Comparison of ENCODE assay signal across 9 mouse cellular contexts in the genomic region with DNA sequence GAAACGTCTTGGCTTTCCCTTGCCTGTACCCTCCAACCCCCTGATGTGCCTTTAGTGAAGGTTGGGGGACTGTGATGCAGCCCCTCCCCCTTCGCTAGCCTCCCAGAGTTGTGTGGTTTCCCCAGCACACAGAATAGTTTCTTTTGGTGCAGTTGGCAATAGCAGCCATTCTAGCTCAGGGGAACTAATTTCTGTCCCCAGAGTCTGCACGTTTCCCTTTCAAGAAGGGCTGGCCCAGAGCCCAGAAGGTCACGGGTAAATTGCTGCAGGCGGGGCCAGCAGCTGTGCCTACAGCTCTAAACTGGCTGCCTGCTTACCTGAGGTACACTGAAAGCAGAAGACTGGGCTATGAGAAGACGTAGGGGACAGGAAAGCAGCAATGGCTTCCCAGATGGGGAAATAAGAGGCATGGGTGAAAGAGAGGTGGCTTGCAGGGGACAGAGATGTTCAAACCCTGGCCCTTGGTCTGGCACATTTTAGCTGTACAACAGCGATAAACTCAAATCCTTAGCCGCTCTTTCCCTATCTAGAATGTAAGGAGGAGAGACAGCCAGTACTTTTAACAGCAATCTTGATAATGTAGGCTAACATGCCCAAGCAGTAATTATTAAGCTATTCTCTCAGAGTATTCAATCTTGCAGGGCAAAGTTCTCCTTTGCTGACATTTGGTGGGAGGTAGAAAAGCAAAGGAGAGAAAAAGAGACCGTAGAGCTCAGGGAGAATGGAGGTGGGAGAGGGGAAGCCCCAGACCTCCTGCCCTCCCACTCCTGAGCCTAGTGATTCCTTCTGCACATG. TPM values are rescaled to one million over a fixed set of nuclear protein-coding genes. Genes with fewer than 3 reads are reported as not detected.
DNase-seq lines count a peak whose midpoint lies in the region; ATAC-seq and TF ChIP-seq lines count a peak whose summit lies in the region.
"Had no signal": no experiment of that assay in that cellular context is flagged by ENCODE, and none has a peak within 500 bp of the region (broad histone marks: within the 10 kb centered on the region; RNA-seq: fewer than 3 reads in every experiment).

No protein-coding gene starts in this region.

- peak; percentile 61 for ATAC-seq in embryonic facial prominence, embryonic 12.5 days (ENCODE audit: insufficient number of reproducible peaks, insufficient read depth, low FRiP score, low TSS enrichment)
- ATAC-seq in intestine, embryonic 16.5 days, result peak; percentile 85
- peak; percentile 64 for ATAC-seq in limb, embryonic 12.5 days (ENCODE audit: insufficient number of reproducible peaks, insufficient read depth, low FRiP score, low TSS enrichment, low read depth)
- peak; percentile 62 for ATAC-seq in midbrain, postnatal 0 days (ENCODE audit: low FRiP score)
- ATAC-seq in stomach, embryonic 15.5 days (ENCODE audit: insufficient read depth, low FRiP score, low read depth), result peak; percentile 63

- peaks cover 16% of the 10 kb centered on the region for H3K4me1 ChIP-seq in embryonic facial prominence, embryonic 12.5 days
- peaks cover 16% of the 10 kb centered on the region for H3K4me1 ChIP-seq in intestine, embryonic 16.5 days (ENCODE audit: control insufficient read depth, insufficient read depth, low read length)
- peaks cover 24% of the 10 kb centered on the region for H3K4me1 ChIP-seq in limb, embryonic 12.5 days (replicated peaks)
- H3K4me1 ChIP-seq in midbrain, postnatal 0 days (ENCODE audit: insufficient read depth, low read length), result no peaks in the 10 kb centered on the region
- peaks cover 16% of the 10 kb centered on the region for H3K4me1 ChIP-seq in stomach, embryonic 15.5 days

- peak overlapping the region; percentile 35 for H3K4me3 ChIP-seq in embryonic facial prominence, embryonic 12.5 days
- peak overlapping the region; percentile 41 for H3K4me3 ChIP-seq in intestine, embryonic 16.5 days (ENCODE audit: low read length)
- H3K4me3 ChIP-seq in limb, embryonic 12.5 days (replicated peaks), result peak overlapping the region; percentile 32
- H3K4me3 ChIP-seq in midbrain, postnatal 0 days (ENCODE audit: low read depth, low read length), result no peak overlapping the region; the same call in 1 of the 2 replicates
- H3K4me3 ChIP-seq in stomach, embryonic 15.5 days (replicated peaks), result peak overlapping the region; percentile 32

- peak overlapping the region; percentile 78 for H3K27ac ChIP-seq in embryonic facial prominence, embryonic 12.5 days
- peak overlapping the region; percentile 57 for H3K27ac ChIP-seq in intestine, embryonic 16.5 days (ENCODE audit: low read length)
- H3K27ac ChIP-seq in limb, embryonic 12.5 days, result peak overlapping the region; percentile 83
- H3K27ac ChIP-seq in midbrain, postnatal 0 days (ENCODE audit: low read depth, low read length), result no peak overlapping the region
- peak overlapping the region; percentile 62 for H3K27ac ChIP-seq in stomach, embryonic 15.5 days
- H3K27ac ChIP-seq: liver, embryonic 14.5 days had no signal

- peak overlapping the region; percentile 59 for H3K4me2 ChIP-seq in embryonic facial prominence, embryonic 12.5 days (replicated peaks)
- peak overlapping the region; percentile 63 for H3K4me2 ChIP-seq in intestine, embryonic 16.5 days (ENCODE audit: low read depth, low read length)
- H3K4me2 ChIP-seq in limb, embryonic 12.5 days, result peak overlapping the region; percentile 57
- peak overlapping the region; percentile 58 for H3K4me2 ChIP-seq in midbrain, postnatal 0 days (ENCODE audit: low read depth, low read length, poor library complexity, severe bottlenecking)
- H3K4me2 ChIP-seq in stomach, embryonic 15.5 days, result peak overlapping the region; percentile 70

- WGBS in embryonic facial prominence, embryonic 12.5 days, result 30% methylated on average over 9 of the region's 9 CpGs
- WGBS in intestine, embryonic 16.5 days, result 21% methylated on average over 9 of the region's 9 CpGs
- 37% methylated on average over 9 of the region's 9 CpGs for WGBS in limb, embryonic 12.5 days
- 23% methylated on average over 9 of the region's 9 CpGs for whole genome bisulfite sequencing in midbrain, postnatal 0 days
- 25% methylated on average over 9 of the region's 9 CpGs for WGBS in stomach, embryonic 15.5 days

- no peaks in the 10 kb centered on the region for H3K27me3 ChIP-seq in embryonic facial prominence, embryonic 12.5 days
- 0 out of 2 replicates have a peak, but pooled peaks cover 2% of the 10 kb centered on the region for H3K27me3 ChIP-seq in intestine, embryonic 16.5 days (replicated peaks; ENCODE audit: control insufficient read depth, insufficient read depth, low read length)
- 0 out of 2 replicates have a peak, but pooled peaks cover 5% of the 10 kb centered on the region for H3K27me3 ChIP-seq in limb, embryonic 12.5 days
- no peaks in the 10 kb centered on the region for H3K27me3 ChIP-seq in midbrain, postnatal 0 days (ENCODE audit: insufficient read depth, low read length)
- H3K27me3 ChIP-seq in stomach, embryonic 15.5 days (replicated peaks), result no peaks in the 10 kb centered on the region

- peak; percentile 13 for DNase-seq in thymus, postnatal 4 days
- no peak for DNase-seq in thymus, postnatal 0 days (ENCODE audit: low spot score)
- peak; percentile 99 for DNase-seq in heart, adult 11 months
- DNase-seq in midbrain, postnatal 0 days (ENCODE audit: low spot score), result peak; percentile 89

- no peak for TF ChIP-seq CTCF in midbrain, postnatal 0 days (IDR thresholded peaks at IDR 0.05)

- no peaks in the 10 kb centered on the region for H3K36me3 ChIP-seq in embryonic facial prominence, embryonic 12.5 days
- H3K36me3 ChIP-seq in intestine, embryonic 16.5 days (ENCODE audit: control insufficient read depth, insufficient read depth, low read length), result no peaks in the 10 kb centered on the region
- H3K36me3 ChIP-seq in limb, embryonic 12.5 days, result no peaks in the 10 kb centered on the region
- H3K36me3 ChIP-seq in midbrain, postnatal 0 days (ENCODE audit: insufficient read depth, low read length), result no peaks in the 10 kb centered on the region
- H3K36me3 ChIP-seq in stomach, embryonic 15.5 days, result no peaks in the 10 kb centered on the region

- H3K9me3 ChIP-seq in embryonic facial prominence, embryonic 12.5 days, result no peaks in the 10 kb centered on the region
- H3K9me3 ChIP-seq in intestine, embryonic 16.5 days (ENCODE audit: control insufficient read depth, low read length), result no peaks in the 10 kb centered on the region
- H3K9me3 ChIP-seq in limb, embryonic 12.5 days, result no peaks in the 10 kb centered on the region
- no peaks in the 10 kb centered on the region for H3K9me3 ChIP-seq in midbrain, postnatal 0 days (ENCODE audit: low read length)
- no peaks in the 10 kb centered on the region for H3K9me3 ChIP-seq in stomach, embryonic 15.5 days

- no peak overlapping the region for H3K9ac ChIP-seq in embryonic facial prominence, embryonic 12.5 days
- H3K9ac ChIP-seq in intestine, embryonic 16.5 days (ENCODE audit: low read depth, low read length), result 0 out of 2 replicates have a peak overlapping the region, but pooled peaks have one; percentile 15
- no peak overlapping the region; the same call in 1 of the 2 replicates for H3K9ac ChIP-seq in limb, embryonic 12.5 days (replicated peaks)
- no peak overlapping the region for H3K9ac ChIP-seq in midbrain, postnatal 0 days (replicated peaks; ENCODE audit: low read length, poor library complexity, severe bottlenecking)
- no peak overlapping the region for H3K9ac ChIP-seq in stomach, embryonic 15.5 days
- H3K9ac ChIP-seq: liver, embryonic 14.5 days had no signal

RNA-seq across cellular contexts. Expression of a gene that starts 0.9 kb away (rescaled TPM):
- 3.3 and 3.6 TPM in 2 replicates for polyA plus RNA-seq in thymus, postnatal 0 days (2015; fragmentation: Nextera tagmentation; extraction: Ambion mirVana)
- 20.4 and 21.6 TPM in 2 replicates for polyA plus RNA-seq in embryonic facial prominence, embryonic 12.5 days (2016; fragmentation: Nextera tagmentation; extraction: Ambion mirVana)
- 12.4 and 14.1 TPM in 2 replicates for polyA plus RNA-seq in intestine, embryonic 16.5 days (2015; fragmentation: Nextera tagmentation; extraction: Ambion mirVana)
- polyA plus RNA-seq in limb, embryonic 12.5 days (2016; fragmentation: Nextera tagmentation; extraction: Ambion mirVana), result 10.0 and 11.9 TPM in 2 replicates
- total RNA-seq in midbrain, postnatal 0 days (2014; rRNA removed), result 9.5 and 10.1 TPM in 2 replicates
- polyA plus RNA-seq in midbrain, postnatal 0 days (2015; fragmentation: Nextera tagmentation; extraction: Ambion mirVana), result 6.3 and 7.6 TPM in 2 replicates
- polyA plus RNA-seq in stomach, embryonic 15.5 days (2015; fragmentation: Nextera tagmentation; extraction: Ambion mirVana), result 15.0 and 15.6 TPM in 2 replicates
